Mouse (Mus musculus) liver, embryonic 14.5 days (tissue): ENCODE measurements at regions not wholly inside any gene's neighbourhood (a gene's known extent, or its start where the extent isn't known, plus 50 kb on each side); places are given as distances from the start of the nearest gene placed in this dataset.

ENCODE experiments used
- ATAC-seq: fragments of 200-750 bp; cut with Nextera tagmentation; 2 replicates; pipeline ENCODE4 v1.8.0; 2017; ENCODE audit warnings: moderate number of reproducible peaks, mild to moderate bottlenecking, moderate library complexity; ENCODE audit not compliant: insufficient read depth
- DNase-seq, 3 experiments: peaks; one replicate each; pipeline ENCODE4 v3.0.0-alpha.2; 2012 to 2013; ENCODE audit warnings: low read depth in 3 of 3, low spot score in 3 of 3
- H3K27ac ChIP-seq: fragments of 300-500 bp; sonication (generic); 2 replicates; pipeline ENCODE4 v1.5.1; 2014; ENCODE audit warnings: moderate library complexity, mild to moderate bottlenecking, control low read depth, inconsistent platforms
- H3K27me3 ChIP-seq: fragments of 300-500 bp; sonication (generic); 2 replicates; pipeline ENCODE4 v1.6.1; 2014; ENCODE audit warnings: mild to moderate bottlenecking, low read length, moderate library complexity; ENCODE audit not compliant: control insufficient read depth, insufficient read depth
- H3K36me3 ChIP-seq: fragments of 300-500 bp; sonication (generic); replicated peaks from 2 replicates; pipeline ENCODE4 v1.6.1; 2014; ENCODE audit warnings: low read depth; ENCODE audit not compliant: control insufficient read depth, insufficient read depth
- H3K4me1 ChIP-seq, 2 experiments: fragments of 200-500 bp in 1 of 2; fragments of 300-500 bp in 1 of 2; sonication (generic) in 1 of 2; replicated peaks; 2 replicates each; pipeline ENCODE4 v1.6.1; 2012 to 2014; ENCODE audit warnings: antibody characterized with exemption in 1 of 2, inconsistent platforms in 1 of 2, low read length in 1 of 2; ENCODE audit not compliant: control insufficient read depth in 2 of 2, insufficient read depth in 2 of 2
- H3K4me2 ChIP-seq: fragments of 300-500 bp; sonication (generic); 2 replicates; pipeline ENCODE4 v1.6.1; 2014; ENCODE audit warnings: low read depth, mild to moderate bottlenecking, control low read depth, moderate library complexity
- H3K4me3 ChIP-seq, 2 experiments: fragments of 200-500 bp in 1 of 2; fragments of 300-500 bp in 1 of 2; sonication (generic) in 1 of 2; 2 replicates each; pipeline ENCODE4 v1.5.1; 2012 to 2014; ENCODE audit warnings: low read depth in 2 of 2, low read length in 2 of 2, mild to moderate bottlenecking in 2 of 2, control low read depth in 1 of 2, inconsistent platforms in 1 of 2, moderate library complexity in 1 of 2; ENCODE audit not compliant: insufficient read depth in 1 of 2
- H3K9ac ChIP-seq: fragments of 300-500 bp; sonication (generic); replicated peaks from 2 replicates; pipeline ENCODE4 v1.6.1; 2014; ENCODE audit warnings: mild to moderate bottlenecking, control low read depth, moderate library complexity
- H3K9me3 ChIP-seq: fragments of 300-500 bp; sonication (generic); 2 replicates; pipeline ENCODE4 v1.6.1; 2016; ENCODE audit warnings: low read length, mixed read lengths; ENCODE audit not compliant: control insufficient read depth
- CTCF ChIP-seq: IDR thresholded peaks from 2 replicates; pipeline ENCODE4 v1.5.1; 2016; ENCODE audit warnings: antibody characterized with exemption, low read depth, control low read depth
- EP300 ChIP-seq: IDR thresholded peaks from 2 replicates; pipeline ENCODE4 v1.6.1; 2016; ENCODE audit warnings: antibody characterized with exemption, low read depth
- WGBS: fragments of 180-500 bp; shearing (Covaris S2); extraction: QIAGEN DNeasy Blood & Tissue Kit; methylation state at CpG from one replicate; pipeline ENCODE4 v1.1.7; 2014; ENCODE audit not compliant: insufficient replicate concordance; 5-methylcytosine and 5-hydroxymethylcytosine counted together

DNA sequence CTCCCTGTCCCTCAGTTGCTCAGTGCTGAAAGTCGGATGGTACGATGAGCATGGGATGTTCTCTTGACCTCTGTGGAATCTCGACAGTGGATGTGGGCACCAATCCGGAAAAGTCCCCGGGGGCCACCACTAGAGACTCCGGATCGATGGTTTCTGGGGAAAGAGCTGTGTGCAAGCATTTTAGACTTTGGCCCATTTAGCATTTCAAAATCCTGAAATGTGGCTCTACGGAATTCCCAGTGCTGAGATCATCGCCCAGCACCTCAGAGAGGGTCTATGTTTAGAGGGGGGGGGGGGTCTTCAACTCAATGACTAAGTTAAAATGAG is 68.6 kb downstream of the Tomm20 start:
- H3K4me2 ChIP-seq, result no peak overlapping the region
- TF ChIP-seq CTCF (no peak), EP300 (no peak)
- H3K27ac ChIP-seq, result no peak overlapping the region
- 65% methylated on average over 9 of the region's 9 CpGs for WGBS
- H3K9ac ChIP-seq, result no peak overlapping the region
- no peaks in the 10 kb centered on the region for H3K27me3 ChIP-seq
- DNase-seq, result no peak
- no peaks in the 10 kb centered on the region for H3K9me3 ChIP-seq
- peak; percentile 24; the same call in 1 of the 2 replicates for ATAC-seq
- no peak overlapping the region for H3K4me3 ChIP-seq
- H3K4me1 ChIP-seq, result peaks cover 0 to 14% of the 10 kb centered on the region in 2 experiments; a peak in 2 of 4 replicates
- no peaks in the 10 kb centered on the region for H3K36me3 ChIP-seq

DNA sequence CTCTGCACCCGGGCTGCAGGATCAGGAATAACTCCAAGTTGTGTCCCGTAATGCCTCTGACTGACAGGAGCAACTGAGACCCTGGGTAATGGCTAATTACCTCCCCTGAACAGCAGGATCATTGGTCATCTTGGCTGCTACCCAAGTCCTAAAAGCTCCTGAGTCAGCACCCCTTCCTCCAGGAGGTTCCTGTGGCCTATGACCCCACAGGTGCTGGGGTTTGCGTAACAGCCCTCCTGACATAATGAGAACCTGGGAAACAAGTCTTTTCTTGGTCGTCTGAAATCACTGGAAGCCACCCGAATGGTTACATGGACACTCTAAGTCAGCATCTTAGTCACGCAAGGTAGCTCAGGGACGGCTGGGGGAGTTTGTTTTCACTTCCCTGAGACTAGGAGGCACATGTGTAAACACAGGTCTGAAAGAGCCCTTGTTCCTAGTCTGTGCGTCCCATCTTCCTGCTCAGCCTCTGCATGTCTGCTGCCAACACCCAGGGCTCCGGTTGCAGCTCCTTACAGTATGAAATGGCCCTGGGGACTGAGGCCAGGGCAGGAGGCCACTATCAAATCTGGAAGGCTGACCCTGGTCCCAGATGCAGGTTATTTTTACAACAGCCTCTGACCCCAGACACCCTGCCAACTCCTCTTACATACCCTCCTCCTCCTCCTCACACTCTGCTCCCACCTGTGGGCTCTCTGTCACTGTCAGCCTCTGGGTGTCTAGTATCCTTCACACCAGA is 69.2 kb downstream of the Tomm20 start:
- H3K9ac ChIP-seq, result no peak overlapping the region
- H3K36me3 ChIP-seq, result no peaks in the 10 kb centered on the region
- H3K27ac ChIP-seq, result no peak overlapping the region

DNA sequence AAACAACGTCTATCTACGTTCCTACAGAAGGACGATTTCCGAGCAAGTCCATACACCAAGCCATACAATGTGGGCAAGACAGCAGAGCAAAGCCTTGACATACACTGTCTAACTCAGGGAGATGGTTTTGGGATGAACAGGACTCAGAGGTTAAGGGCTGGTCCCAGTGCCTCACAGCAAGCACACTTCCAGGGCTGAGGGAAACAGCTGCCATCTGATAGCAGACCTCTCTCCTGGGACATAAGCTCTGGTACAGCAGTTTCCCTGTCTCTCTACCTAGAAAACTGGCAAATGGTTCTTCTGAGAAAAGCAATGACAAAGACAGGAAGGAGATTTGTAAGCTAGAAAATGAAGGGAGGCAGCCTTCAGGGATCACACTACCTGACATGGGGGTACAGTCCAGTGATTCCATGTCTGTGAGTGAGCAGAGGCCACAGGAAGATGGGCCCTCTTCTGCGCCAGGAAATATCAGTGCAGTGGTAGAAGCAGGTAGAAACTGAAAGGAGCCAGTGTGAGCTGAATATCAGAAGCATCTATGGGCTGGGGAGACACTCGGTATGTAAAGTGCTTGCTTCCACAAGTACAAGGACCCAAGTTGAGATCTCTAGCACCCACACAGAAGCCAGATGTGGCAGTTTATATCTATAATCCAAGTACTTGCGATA is 70.0 kb downstream of the Tomm20 start:
- TF ChIP-seq CTCF, result no peak
- TF ChIP-seq EP300, result no peak
- no peak for ATAC-seq
- Histone ChIP-seq H3K27me3 (no peaks in the 10 kb centered on the region), H3K4me3 (no peak overlapping the region), H3K36me3 (no peaks in the 10 kb centered on the region), H3K27ac (no peak overlapping the region), H3K9ac (no peak overlapping the region), H3K4me2 (no peak overlapping the region), H3K4me1 (peaks cover 0 to 14% of the 10 kb centered on the region in 2 experiments; a peak in 2 of 4 replicates), H3K9me3 (no peaks in the 10 kb centered on the region)
- 68% methylated on average over 7 of the region's 7 CpGs for WGBS
- DNase-seq, result no peak

More for the DNA sequence above, 69.2 kb downstream of the Tomm20 start:
- peak; percentile 30; the same call in 1 of the 2 replicates for ATAC-seq
- no peak for DNase-seq
- peaks cover 0 to 14% of the 10 kb centered on the region in 2 experiments; a peak in 2 of 4 replicates for H3K4me1 ChIP-seq
- WGBS, result 55% methylated on average over 9 of the region's 9 CpGs
- H3K4me3 ChIP-seq, result no peak overlapping the region
- no peaks in the 10 kb centered on the region for H3K9me3 ChIP-seq
- no peak overlapping the region for H3K4me2 ChIP-seq
- TF ChIP-seq EP300, result no peak
- TF ChIP-seq CTCF, result no peak
- no peaks in the 10 kb centered on the region for H3K27me3 ChIP-seq

DNA sequence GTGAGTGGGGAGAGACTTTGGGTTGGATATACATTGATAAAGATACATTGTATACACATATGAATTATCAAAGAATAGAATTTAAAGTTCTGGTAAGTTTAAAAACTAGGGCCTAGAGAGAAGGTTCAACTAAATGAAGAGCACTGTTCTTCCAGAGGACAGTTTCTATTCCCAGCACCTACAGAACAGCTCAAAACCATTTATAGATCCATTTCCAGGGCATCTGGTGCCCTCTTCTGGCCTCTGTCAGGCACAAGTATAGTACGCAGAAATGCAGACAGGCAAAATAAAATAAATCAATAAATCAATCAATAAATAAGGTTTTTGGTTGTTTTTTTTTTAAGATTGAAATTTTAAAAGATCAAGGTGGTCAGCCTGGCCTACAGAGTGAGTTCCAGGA is 70.8 kb downstream of the Tomm20 start:
- Histone ChIP-seq H3K4me2 (no peak overlapping the region), H3K4me1 (peaks cover 0 to 14% of the 10 kb centered on the region in 2 experiments; a peak in 2 of 4 replicates), H3K4me3 (no peak overlapping the region), H3K9me3 (no peaks in the 10 kb centered on the region), H3K27ac (no peak overlapping the region), H3K27me3 (no peaks in the 10 kb centered on the region), H3K9ac (no peak overlapping the region), H3K36me3 (no peaks in the 10 kb centered on the region)
- DNase-seq, result no peak
- TF ChIP-seq CTCF, result peak; percentile 24; the same call in 1 of the 2 replicates
- TF ChIP-seq EP300, result no peak
- WGBS, result 87% methylated on average over 1 of the region's 1 CpGs
- ATAC-seq, result no peak

DNA sequence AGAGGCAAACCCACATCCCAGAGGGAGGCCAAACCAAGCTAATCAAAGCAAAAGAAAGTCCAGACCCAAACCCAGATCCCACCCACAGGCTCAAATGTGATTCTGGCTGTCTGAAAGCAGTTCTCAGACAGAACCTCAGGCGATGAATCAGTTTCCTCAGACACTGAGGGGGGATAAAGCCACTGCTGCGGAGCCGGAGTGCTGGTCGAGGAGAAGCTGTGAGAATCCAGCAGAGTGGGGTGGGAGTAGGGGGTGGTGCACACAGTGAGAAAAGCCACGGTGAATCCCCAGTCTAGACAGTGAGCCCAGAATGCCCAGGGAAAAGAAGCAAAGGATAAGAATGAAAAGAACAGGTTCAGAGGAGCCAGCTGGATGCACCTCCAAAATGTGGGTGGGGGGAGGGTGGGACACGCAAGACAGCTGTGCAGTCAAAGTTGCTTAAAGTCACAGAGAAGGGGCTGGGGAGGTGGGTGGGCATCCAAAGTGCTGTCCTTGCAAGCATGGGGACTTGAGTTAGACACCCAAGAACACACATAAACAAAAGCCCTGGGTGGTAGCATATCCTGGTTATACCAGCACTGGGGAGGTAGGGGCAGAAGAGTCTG is 71.4 kb downstream of the Tomm20 start:
- TF ChIP-seq CTCF (no peak), EP300 (no peak)
- Histone ChIP-seq H3K4me3 (no peak overlapping the region), H3K4me2 (no peak overlapping the region), H3K9me3 (no peaks in the 10 kb centered on the region), H3K36me3 (no peaks in the 10 kb centered on the region), H3K27ac (no peak overlapping the region), H3K9ac (no peak overlapping the region), H3K27me3 (no peaks in the 10 kb centered on the region), H3K4me1 (peaks cover 0 to 14% of the 10 kb centered on the region in 2 experiments; a peak in 2 of 4 replicates)
- ATAC-seq, result no peak
- no peak for DNase-seq
- 71% methylated on average over 6 of the region's 6 CpGs for WGBS
